Mouse (Mus musculus) spleen, postnatal 14 days (tissue): ENCODE measurements around the gene Siva1.

Source experiments
- DNase-seq, 2 experiments: peaks; one replicate each; pipeline ENCODE4 v3.0.0; 2021 to 2022; ENCODE audit warnings: low spot score in 2 of 2

Siva1 gene

DNA sequence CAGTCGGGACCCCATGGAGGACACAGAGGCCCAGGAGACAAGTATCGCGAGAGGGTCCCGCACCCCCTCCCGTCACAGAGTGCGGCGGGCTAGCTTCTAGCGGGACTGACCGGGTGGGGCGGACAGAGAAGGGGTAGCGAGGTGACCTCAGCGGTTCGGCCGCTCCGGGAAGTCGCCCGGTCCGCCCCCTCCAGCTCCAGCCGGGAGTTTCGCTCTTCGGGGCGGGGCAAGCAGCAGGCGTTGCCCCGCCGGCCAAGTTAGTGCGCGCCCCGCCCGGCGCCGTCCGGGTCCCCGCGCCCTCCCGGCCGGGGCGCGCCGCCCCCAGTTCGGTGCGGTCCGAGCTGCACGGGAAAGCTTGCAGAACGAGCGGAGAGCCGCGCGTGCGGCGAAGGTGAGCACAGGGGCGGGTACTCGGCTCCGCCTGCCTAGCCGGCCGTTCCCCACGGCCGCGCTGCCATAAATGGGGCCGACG lies 34.1 kb downstream of the Siva1 start, which contains the start of gene Zbtb42:
Gene Zbtb42, plus strand, starts transcription at position 274 of the 472 bp plus-strand sequence.
- no peak for DNase-seq

DNA sequence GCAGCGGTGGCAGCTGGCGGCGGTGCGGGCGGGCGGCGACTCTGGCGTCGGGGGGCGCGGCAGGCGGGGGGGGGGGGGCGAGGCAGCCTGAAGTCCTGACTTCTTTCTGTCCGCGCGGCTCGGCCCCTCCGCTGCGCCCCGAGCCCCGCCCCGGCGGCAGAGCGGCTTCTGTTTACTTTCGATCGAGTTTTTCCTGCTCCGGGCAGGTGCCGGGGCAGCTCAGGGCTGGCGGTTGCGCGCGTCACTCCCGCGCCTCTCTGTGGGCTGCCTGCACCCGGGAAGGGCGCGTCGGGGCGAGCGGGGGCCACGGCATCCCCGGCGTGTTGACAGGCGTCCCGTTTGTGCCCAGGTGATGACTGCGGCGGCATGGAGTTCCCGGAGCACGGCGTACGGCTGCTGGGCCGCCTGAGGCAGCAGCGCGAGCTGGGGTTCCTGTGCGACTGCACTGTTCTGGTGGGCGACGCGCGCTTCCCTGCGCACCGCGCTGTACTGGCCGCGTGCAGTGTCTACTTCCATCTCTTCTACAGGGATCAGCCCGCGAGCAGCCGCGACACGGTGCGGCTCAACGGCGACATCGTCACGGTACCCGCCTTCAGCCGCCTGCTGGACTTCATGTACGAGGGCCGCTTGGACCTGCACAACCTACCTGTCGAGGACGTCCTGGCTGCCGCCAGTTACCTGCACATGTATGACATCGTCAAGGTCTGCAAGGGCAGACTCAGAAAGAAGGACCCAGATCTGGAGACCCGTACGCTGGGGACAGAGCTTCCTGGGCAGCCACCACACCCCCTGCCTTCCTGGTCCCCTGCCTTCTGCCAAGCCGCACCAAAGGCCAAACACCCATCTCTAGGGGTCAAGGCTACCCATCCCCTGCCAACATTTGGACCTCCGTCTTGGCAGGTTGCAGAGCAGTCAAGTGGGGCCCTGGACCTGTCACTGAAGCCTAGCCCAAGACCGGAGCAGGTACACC lies 34.8 kb downstream of the Siva1 start:
- no peak for DNase-seq

DNA sequence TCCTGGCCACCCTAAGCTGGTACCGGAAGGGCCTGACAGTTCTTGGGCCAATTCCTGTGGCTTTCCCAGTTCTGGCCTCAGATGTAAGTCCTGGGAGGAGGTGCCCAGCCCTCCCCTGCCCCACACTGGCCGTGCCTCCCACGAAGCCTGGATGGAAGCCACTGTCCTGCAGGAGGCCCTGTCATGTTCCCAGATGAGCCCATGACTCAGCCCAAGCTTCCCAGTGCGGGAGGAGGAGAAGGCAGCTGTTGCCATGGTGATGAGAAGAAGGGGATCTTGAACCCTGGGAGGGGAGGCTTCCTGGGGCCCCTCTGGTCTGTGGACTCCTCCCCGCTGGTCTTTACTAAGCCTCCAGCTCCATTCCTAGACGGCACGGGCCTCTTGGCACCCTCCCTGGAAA lies 38.9 kb downstream of the Siva1 start:
- no peak for DNase-seq

DNA sequence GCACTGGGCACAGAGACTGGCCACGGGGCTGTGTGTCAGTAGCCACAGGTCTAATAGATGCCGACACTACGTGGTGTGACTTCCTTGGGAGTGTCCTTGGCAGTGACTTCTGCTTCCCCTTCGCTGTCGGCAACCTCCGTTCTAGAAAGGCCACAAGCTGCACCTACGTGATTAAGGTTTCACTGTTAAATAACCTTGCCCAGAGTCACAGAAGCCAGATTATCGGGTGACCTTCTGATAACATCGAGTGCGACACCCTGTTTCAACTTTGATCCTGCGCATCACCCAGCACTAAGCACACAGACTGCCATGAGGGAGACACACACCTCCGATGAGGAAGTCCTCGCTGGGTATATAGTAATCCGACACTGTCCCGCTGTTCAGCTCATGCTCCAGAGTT lies 44.0 kb downstream of the Siva1 start:
- no peak for DNase-seq

DNA sequence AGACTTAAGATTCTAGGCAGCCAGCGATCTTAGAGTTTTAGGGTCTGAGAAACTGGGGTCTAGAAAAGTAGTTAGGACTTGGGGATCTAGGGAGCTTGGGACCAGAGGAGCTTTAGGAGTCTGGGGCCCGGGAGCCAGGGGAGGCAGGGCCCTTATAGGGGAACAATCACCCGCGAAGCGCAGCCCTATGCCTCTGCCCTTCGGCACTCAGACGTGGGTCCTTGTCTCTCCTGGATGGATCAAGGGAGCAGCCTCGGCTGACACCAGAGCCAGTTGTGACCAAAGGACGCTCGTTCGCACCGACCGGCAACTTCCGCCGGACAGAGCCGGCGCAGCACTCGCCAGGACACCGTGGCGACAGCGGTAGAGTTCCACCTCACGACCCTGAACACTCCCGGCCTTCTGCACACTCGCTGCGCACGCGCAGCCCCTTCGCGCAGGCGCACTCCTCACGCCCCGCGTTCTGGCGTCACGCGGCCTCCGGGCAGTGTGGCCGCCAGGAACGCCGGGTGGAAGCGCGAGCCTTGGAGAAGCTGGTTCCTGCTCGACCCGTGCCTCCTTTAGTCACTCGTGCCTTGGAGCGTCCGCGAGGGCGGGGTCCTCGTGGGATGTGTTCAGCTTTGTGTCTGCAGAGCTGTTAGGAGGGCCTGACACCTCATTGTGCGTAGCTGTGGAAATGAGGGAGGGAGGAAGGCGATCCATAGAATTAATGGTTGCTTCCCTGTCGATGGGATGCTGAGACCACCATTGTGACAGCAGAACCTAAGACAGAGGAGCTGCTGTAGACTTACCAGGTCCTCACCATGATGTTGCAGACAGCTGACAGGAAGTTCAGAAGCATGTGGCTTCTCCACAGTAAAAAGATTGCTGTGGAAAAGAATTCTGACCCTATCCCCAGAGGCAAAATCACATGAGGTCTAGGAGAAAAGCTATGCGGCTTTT lies 49.0 kb downstream of the Siva1 start:
- DNase-seq = peak; percentile 79 to 84

DNA sequence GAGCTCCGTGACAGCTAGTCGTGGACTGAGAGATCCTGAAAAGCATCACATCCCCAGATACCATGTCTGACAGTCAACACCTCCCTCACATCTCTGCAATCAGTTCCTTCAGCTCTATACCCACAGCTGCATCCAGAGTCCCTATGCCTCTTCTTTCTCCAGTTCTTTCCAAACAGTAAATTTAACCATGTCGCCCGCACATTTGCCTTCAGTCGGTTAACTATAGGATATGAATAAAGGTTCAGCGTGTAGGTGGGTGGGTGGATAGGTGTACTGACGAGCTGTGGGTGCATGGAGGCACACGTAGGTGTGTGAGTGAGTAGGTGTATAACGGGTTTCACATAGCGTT lies 49.6 kb downstream of the Siva1 start:
- DNase-seq = no peak

DNA sequence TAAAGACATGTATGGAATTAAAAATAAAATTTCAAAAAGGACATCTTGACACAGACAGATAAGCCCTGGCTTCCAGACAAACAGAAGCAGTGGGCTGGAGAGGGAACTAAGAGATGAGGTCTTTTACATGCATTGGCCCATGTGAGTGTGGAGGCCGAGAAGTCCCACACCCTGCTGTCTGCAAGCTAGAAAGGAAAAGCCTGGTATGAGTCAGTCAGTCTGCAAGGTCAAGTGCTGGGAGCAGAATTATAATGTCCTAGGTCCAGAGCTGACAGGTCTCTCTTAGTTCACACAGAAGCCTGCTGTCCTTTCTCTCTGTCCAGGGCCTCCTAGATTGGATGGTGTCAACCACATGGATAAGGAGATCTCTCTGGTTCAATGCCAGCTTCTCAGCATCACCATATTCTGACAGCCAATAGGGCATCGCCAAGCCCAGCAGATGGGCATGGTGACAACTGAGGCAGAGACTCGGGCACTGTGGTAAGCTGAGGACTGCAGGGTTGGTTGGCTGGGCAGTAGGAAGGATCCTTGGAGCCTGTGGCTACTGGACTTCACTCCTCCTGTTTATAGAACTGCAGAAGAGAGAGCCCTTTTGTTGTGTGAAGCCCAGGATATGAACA lies 52.4 kb downstream of the Siva1 start:
- no peak for DNase-seq
